Mouse (Mus musculus) stomach, postnatal 0 days (tissue): ENCODE data around the gene Gm13088.
"Not testable (repeated sequence)": the region's sequence is repeated elsewhere in the genome, so short reads cannot be mapped to it uniquely, and the experiment has no call there.

Experiments
- CTCF ChIP-seq: IDR thresholded peaks from 2 replicates; pipeline ENCODE4 v1.5.1; 2016; ENCODE audit warnings: antibody characterized with exemption, low read depth, mild to moderate bottlenecking, moderate library complexity
- EP300 ChIP-seq: optimal IDR thresholded peaks from 2 replicates; pipeline ENCODE3; 2016; ENCODE audit warnings: antibody characterized with exemption

DNA sequence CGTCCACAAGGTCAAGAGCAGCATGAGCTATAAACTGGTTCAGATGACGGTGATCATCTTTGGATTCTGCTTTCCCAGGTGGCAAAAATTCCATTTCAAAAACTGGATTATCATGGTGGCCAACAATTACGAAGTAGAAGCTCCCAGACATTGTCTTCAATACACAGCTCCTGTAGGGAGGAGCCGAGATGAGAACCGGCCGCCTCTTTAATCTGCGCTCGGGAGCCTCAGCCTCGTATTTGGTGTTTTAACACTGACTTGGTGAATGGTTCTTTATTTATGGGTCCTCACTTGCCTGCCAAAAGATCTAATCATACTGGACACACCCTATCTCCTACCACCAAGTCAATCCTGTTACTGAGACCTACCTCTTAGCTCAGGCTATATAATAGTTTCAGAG lies 45.1 kb downstream of the Gm13088 start:
- not testable (repeated sequence) for TF ChIP-seq CTCF, EP300
